Mouse (Mus musculus) left cerebral cortex, adult 11 months (tissue): ENCODE results near the gene Fam69b.

Experiments used
- DNase-seq: peaks from one replicate; pipeline ENCODE4 v3.0.0; 2022; ENCODE audit warnings: low spot score

Gene Fam69b

DNA sequence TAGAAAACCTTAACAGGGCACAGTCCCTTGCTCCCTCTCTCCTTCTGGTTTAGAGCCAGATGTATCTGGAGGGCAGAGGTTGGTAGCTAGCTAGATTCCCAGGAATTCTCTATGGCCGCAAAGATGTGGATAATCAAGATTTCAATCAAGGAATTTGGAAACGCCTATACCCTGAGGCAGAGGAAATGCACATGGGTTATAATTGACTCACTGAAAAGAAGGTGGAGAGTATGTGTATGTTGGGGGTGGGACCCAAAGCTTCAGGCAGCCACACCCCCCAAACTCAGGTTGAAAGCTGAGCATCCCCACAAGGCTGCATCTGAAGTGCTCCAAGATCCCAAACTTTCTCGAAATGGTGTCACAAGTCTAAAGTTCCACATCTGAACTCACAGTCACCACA is 29.8 kb upstream of the Fam69b start:
- no peak for DNase-seq

- DNase-seq, result no peak
Measured at GRCm38 (mm10) chr2:26599965-26600364, 28.3 kb upstream of the Fam69b start.

DNA sequence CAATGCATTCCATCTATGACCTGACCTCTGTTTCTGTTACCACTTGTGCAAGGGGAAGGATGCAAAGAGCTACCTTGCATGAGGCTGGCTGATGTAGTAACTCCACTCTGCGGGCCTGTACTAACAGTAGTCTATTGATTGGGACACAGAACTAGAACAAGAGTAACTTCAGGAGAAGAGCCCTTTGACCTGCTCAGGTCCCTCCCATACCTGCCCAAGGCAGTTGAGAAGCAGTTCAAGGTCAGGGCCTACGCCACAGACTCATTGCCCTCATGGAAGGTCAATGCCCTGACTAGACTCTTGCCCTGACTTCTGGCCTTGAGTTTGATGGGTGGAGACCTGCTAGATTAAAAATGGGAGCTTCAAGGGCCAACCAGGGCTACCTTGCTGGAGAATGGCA is 27.6 kb upstream of the Fam69b start:
- no peak for DNase-seq

GRCm38 (mm10) chr2:26601595-26601994 is 26.7 kb upstream of the Fam69b start:
- no peak for DNase-seq

- no peak for DNase-seq
Measured at GRCm38 (mm10) chr2:26602631-26603030, 25.6 kb upstream of the Fam69b start.

- no peak for DNase-seq
Measured at GRCm38 (mm10) chr2:26603159-26603558, 25.1 kb upstream of the Fam69b start.

- DNase-seq, result no peak
Measured at GRCm38 (mm10) chr2:26603720-26604671, 24.3 kb upstream of the Fam69b start, which contains the start of gene Agpat2. Gene Agpat2 (minus strand): TSS chr2:26604417.

- DNase-seq, result no peak
Measured at GRCm38 (mm10) chr2:26605331-26605730, 22.9 kb upstream of the Fam69b start.

GRCm38 (mm10) chr2:26606579-26606978 is 21.7 kb upstream of the Fam69b start:
- DNase-seq, result no peak

DNA sequence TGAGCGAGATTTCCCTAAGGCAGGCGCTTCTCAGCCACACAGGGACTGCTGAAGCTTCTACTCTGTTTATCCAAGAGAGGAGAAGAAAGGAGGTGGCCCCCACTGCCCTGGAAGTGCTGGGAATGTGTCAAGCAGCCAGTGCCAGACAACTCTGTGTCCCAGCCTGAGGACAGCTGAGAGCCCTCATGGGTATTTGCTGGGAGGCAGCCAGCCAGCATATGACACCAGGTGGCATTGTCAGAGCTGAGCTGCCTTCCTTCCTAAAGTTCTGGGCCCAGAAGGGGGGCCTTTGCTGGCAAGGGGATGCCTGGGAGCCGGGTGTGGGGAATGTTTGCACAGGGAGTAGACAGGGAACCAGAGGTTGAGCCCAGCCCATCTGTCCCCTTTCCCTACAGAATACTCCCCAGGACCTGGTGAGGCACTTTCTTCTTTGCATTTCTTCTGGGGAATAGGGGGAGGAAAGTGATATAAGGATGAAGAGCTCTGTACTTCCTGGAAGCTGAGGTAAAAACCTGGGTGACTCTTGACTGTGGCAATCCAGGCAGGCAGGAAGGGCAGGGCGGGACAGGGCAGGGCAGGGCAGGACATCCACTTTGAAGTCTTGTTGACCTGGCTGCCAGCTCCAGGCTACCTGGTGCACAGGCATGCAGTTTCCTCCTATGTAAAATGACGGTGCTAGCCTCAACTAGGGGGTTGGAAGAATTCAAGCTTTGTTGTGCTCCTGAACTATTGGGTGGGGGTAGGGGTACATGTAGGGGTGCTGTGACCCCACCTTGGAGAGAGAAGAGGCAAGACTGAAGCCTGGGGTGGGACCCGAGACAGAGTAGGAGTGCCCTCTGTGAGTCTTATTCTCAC is 21.0 kb upstream of the Fam69b start:
- no peak for DNase-seq

DNA sequence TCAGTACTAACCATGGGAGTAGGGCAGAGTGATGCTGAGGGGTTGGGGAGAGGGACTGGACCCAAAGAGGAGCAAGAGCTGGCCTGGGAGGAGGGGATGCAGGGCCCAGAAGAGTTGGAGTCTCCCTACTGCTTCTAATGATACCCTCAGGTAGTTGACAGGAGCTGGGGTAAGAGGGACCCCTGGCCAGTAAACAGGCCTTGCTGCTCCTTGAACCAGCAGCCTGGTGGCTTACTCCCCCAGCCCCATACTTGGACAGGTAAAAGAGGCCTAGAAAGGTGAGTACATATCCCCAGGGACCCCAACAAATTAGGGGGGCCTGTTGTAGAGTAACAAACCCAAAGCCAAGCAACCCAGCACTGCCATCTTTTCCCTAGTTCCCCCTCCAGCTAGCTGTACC is 19.5 kb upstream of the Fam69b start:
- no peak for DNase-seq

DNA sequence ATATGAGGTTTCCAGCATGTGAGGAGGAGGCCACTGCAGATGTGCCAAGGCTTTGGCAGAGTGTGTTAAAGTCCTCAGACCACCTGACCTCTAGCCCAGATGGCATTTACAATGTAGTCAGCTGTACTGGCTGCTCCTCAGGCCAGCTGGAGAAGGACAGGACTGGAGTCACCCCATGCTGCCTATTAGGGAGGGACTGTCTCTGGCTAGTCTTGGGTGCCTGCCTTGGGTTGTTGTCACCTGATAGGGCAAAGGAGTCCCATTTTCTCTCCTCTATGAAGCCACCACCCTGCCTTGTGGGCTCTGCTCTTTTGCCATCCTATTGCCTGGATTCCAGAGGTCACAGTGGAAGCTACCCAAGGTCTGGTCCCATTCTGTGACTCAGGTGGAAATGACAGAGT is 19.0 kb upstream of the Fam69b start:
- DNase-seq, result no peak

GRCm38 (mm10) chr2:26610526-26610925 is 17.7 kb upstream of the Fam69b start:
- no peak for DNase-seq

DNA sequence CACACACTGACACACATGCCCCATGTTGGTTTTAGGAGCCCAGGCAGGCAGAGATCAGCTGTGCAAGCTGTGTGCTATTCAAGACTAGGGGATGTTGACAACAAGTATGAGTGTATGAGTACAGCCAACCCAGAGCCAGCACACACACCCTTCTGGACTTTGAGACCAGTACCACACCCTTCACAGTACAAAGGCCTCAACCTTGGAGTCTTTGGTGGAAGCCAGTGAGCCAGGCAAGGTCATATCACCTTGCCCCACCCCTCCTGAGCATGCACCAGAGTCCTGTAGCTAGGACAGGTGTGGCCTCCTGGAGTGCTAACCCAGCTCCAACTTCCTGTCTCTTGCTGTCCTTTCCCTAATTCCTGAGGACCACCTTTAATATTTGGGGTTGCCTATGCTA is 17.2 kb upstream of the Fam69b start:
- no peak for DNase-seq

DNA sequence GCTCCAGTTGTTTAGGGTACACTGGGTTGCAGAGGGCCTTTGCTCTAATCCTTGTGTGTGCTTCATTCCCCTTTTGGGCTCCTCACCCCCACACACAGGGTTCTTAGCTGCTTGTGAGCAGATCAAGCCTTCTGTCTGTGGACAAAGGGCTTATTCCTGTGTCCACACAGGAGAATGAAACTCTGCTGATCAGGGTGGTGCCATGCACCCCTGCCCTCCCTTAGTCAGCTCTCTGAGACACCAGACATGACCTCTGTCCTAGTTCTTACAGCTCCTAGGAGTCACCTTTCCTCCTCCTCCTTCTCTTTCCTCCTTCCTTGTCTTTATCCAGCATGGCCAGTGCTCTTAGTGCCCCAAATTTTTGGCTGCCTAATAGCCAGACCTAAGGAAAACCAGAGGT is 16.4 kb upstream of the Fam69b start:
- DNase-seq, result no peak

DNA sequence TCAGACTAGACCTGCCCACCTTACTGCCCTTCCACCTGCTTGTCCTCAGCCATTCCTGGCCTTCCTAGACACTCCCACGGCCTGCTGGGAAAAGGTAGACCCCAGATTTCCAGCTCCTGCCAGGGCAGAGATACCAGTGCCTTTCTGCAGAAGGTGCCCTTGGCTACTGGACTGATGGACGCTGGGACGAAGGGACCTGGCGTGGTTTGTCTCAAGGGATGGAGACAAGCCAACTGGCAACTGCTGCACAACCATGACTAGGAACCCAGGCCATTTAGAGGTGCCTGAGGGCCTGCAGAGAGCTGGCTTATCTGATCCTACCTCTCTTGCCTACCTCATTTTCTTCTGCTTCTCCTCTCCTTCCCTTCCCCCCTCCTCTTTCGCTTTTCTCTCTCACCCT is 13.4 kb upstream of the Fam69b start:
- no peak for DNase-seq

DNA sequence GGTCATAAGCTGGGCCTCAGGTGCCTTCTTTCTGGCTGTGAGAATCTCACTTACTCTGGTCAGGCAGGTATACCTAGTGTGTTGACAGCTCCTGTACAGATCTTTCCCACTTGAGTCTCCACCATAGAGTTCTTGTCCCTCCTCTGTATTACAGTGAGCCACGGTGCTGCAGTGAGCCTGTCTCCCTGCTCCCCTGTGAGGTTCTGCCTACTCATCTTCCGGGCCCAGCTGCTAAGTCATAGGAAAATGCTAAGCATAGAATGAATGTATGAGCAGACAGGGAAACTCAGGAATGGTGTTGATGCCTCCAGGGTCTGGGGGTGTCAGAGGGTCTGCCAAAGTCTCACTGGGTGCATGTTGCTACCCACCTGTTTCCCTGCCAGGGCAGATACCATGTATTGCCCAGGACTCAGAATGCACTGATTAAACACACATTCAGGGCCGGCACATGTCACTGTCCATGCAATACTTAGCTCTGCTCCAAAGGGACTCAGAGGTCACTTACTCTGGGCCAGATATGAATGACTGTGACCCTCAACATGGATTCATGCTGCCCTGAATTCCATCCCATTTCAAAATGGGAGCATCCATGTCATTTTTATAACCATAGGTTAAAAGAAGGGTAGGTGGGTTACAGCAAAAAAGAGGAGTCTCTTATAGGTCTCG is 12.7 kb upstream of the Fam69b start:
- no peak for DNase-seq

DNA sequence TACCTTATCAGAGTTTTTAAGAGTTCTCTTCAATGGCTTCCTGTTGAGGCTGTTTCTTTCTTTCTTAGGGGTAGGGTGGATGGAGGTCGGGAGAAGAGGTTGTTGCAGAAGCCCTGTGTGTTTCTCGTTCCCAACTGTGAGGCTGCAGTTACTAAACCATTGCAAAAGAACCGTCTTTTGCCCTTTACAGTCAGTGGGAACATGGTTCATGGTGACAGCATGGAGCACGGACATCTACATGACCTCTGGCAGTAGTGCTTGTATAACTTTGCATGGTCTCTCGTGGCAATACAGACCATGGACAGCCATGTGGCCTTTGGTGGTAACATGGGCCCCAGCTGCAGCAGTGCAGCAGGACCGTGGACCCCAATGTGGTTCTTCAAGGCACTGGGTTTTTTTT is 10.9 kb upstream of the Fam69b start:
- no peak for DNase-seq

GRCm38 (mm10) chr2:26617928-26618327 is 10.3 kb upstream of the Fam69b start:
- DNase-seq, result no peak

GRCm38 (mm10) chr2:26621246-26621645 is 7.0 kb upstream of the Fam69b start:
- DNase-seq, result no peak

- no peak for DNase-seq
Measured at GRCm38 (mm10) chr2:26622984-26623383, 5.3 kb upstream of the Fam69b start.

DNA sequence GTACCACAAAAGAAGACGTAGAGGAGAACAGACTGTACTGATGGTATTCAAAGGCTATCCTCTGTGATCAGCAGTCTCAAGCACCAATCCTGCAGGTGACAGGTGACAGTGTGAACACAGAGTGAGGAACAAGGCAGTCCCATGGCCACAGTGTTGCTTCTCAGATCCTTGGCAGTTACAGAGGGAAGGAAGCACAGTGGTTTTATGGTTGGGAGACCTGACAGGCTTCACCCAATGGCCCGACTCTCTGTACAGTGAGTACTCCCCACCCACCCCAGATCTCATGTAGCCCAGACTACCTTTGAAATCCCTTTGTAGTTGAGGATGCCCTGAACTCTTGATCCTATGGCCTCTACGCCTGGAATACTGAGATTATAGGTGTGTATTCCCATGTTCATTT is 2.8 kb upstream of the Fam69b start:
- DNase-seq, result no peak
